Mouse (Mus musculus) liver, adult 2 months (tissue): ENCODE data around the gene Ctc1. TPM values are rescaled to one million over a fixed set of nuclear protein-coding genes. Genes with fewer than 3 reads are reported as not detected.

Experiments
- DNase-seq: peaks from one replicate; pipeline ENCODE4 v3.0.0-alpha.2; 2011; ENCODE audit warnings: low read depth, low spot score; ENCODE audit errors: extremely low read depth
- H3K27ac ChIP-seq: fragments of 200-500 bp; replicated peaks from 2 replicates; pipeline ENCODE4 v1.5.1; 2012; ENCODE audit warnings: low read depth, mild to moderate bottlenecking, control low read depth, inconsistent platforms, low read length; ENCODE audit not compliant: insufficient read depth
- H3K27me3 ChIP-seq: fragments of 200-500 bp; 2 replicates; pipeline ENCODE4 v1.6.1; 2012; ENCODE audit warnings: mild to moderate bottlenecking, moderate library complexity, low read length, inconsistent platforms; ENCODE audit not compliant: control insufficient read depth, insufficient read depth
- H3K36me3 ChIP-seq: fragments of 200-500 bp; 2 replicates; pipeline ENCODE4 v1.6.1; 2012; ENCODE audit warnings: low read length, inconsistent platforms; ENCODE audit not compliant: control insufficient read depth, insufficient read depth
- H3K4me1 ChIP-seq: fragments of 200-500 bp; 2 replicates; pipeline ENCODE4 v1.6.1; 2011; ENCODE audit warnings: low read length; ENCODE audit not compliant: control insufficient read depth, insufficient read depth
- H3K4me3 ChIP-seq: fragments of 200-500 bp; 2 replicates; pipeline ENCODE4 v1.5.1; 2011; ENCODE audit warnings: low read depth, mild to moderate bottlenecking, control low read depth, low read length, moderate library complexity; ENCODE audit not compliant: insufficient read depth
- H3K79me2 ChIP-seq: fragments of 200-500 bp; 2 replicates; pipeline ENCODE4 v1.6.1; 2012; ENCODE audit warnings: inconsistent platforms, mild to moderate bottlenecking, low read length, moderate library complexity; ENCODE audit not compliant: control insufficient read depth, insufficient read depth
- H3K9ac ChIP-seq: fragments of 200-500 bp; 2 replicates; pipeline ENCODE4 v1.6.1; 2012; ENCODE audit warnings: low read depth, mild to moderate bottlenecking, control low read depth, inconsistent platforms, low read length
- CTCF ChIP-seq: fragments of 200-500 bp; IDR thresholded peaks from 2 replicates; pipeline ENCODE4 v1.5.1; 2011; ENCODE audit warnings: low read depth, low read length, control low read depth
- POLR2A ChIP-seq: fragments of 200-500 bp; IDR thresholded peaks from 2 replicates; pipeline ENCODE4 v1.6.1; 2011; ENCODE audit warnings: low read length, control low read depth; ENCODE audit not compliant: insufficient read depth; ENCODE audit errors: extremely low read depth
- WGBS: fragments of 180-500 bp; shearing (Covaris S2); methylation state at CpG from one replicate; pipeline ENCODE4 v1.1.7; 2018; 5-methylcytosine and 5-hydroxymethylcytosine counted together
- polyA plus RNA-seq: library from polyadenylated mRNA; depleted of rRNA; stranded (reverse); fragments of >200 nt; gene quantifications from 2 replicates; pipeline ENCODE4 v1.2.3, GENCODE M21; 2012
- total RNA-seq: library from RNA; depleted of rRNA; stranded (reverse); fragments of >200 nt; gene quantifications from 2 replicates; pipeline ENCODE4 v1.2.3, GENCODE M21; 2014

The Ctc1 gene
- total and polyA plus RNA-seq, 2 experiments = 2.6 to 12.5 TPM

- TF ChIP-seq POLR2A (no peak), CTCF (no peak)
- 95% methylated on average over 14 of the region's 14 CpGs for WGBS
- no peaks in the 10 kb centered on the region for H3K36me3 ChIP-seq
Observed at GRCm38 (mm10) chr11:69048151-69048550, 32.4 kb downstream of the Ctc1 start.

GRCm38 (mm10) chr11:69050748-69051147, 35.0 kb downstream of the Ctc1 start:
- no peak for DNase-seq
- Histone ChIP-seq H3K9ac (no peak overlapping the region; the same call in 1 of the 2 replicates), H3K79me2 (no peaks in the 10 kb centered on the region), H3K4me1 (peaks cover 2% of the 10 kb centered on the region), H3K27me3 (no peaks in the 10 kb centered on the region), H3K27ac (no peak overlapping the region), H3K4me3 (no peak overlapping the region), H3K36me3 (no peaks in the 10 kb centered on the region)
- TF ChIP-seq CTCF (no peak), POLR2A (no peak)
- WGBS = 76% methylated on average over 8 of the region's 8 CpGs

More at GRCm38 (mm10) chr11:69048151-69048550, 32.4 kb downstream of the Ctc1 start:
- peaks cover 2% of the 10 kb centered on the region for H3K4me1 ChIP-seq
- no peak overlapping the region for H3K9ac ChIP-seq
- no peak overlapping the region for H3K27ac ChIP-seq
- H3K79me2 ChIP-seq = no peaks in the 10 kb centered on the region
- no peaks in the 10 kb centered on the region for H3K27me3 ChIP-seq
- no peak for DNase-seq
- no peak overlapping the region for H3K4me3 ChIP-seq

- H3K9ac ChIP-seq = no peak overlapping the region
- TF ChIP-seq POLR2A (no peak), CTCF (no peak)
- DNase-seq = no peak
- WGBS = 91% methylated on average over 4 of the region's 4 CpGs
- no peaks in the 10 kb centered on the region for H3K27me3 ChIP-seq
- H3K36me3 ChIP-seq = no peaks in the 10 kb centered on the region
- H3K4me1 ChIP-seq = no peaks in the 10 kb centered on the region; the same call in 1 of the 2 replicates
- no peak overlapping the region for H3K27ac ChIP-seq
- no peak overlapping the region for H3K4me3 ChIP-seq
- no peaks in the 10 kb centered on the region for H3K79me2 ChIP-seq
Observed at GRCm38 (mm10) chr11:69051771-69052170, 36.1 kb downstream of the Ctc1 start.

GRCm38 (mm10) chr11:69052824-69053421, 37.2 kb downstream of the Ctc1 start:
- H3K27me3 ChIP-seq = no peaks in the 10 kb centered on the region
- TF ChIP-seq POLR2A (no peak), CTCF (no peak)
- no peak overlapping the region for H3K27ac ChIP-seq
- no peaks in the 10 kb centered on the region for H3K36me3 ChIP-seq
- no peak for DNase-seq
- H3K9ac ChIP-seq = no peak overlapping the region
- H3K4me3 ChIP-seq = no peak overlapping the region
- 97% methylated on average over 2 of the region's 2 CpGs for WGBS
- H3K79me2 ChIP-seq = no peaks in the 10 kb centered on the region
- no peaks in the 10 kb centered on the region; the same call in 1 of the 2 replicates for H3K4me1 ChIP-seq

GRCm38 (mm10) chr11:69053848-69054247, 38.1 kb downstream of the Ctc1 start:
- TF ChIP-seq CTCF (no peak), POLR2A (no peak)
- DNase-seq = no peak
- no peak overlapping the region for H3K9ac ChIP-seq
- H3K4me1 ChIP-seq = peaks cover 4% of the 10 kb centered on the region
- no peak overlapping the region for H3K27ac ChIP-seq
- 53% methylated on average over 3 of the region's 3 CpGs for WGBS
- no peaks in the 10 kb centered on the region for H3K27me3 ChIP-seq
- no peaks in the 10 kb centered on the region for H3K79me2 ChIP-seq
- H3K36me3 ChIP-seq = no peaks in the 10 kb centered on the region
- no peak overlapping the region for H3K4me3 ChIP-seq

GRCm38 (mm10) chr11:69058265-69058664, 42.6 kb downstream of the Ctc1 start:
- peak overlapping the region; percentile 60 for H3K4me3 ChIP-seq
- peak overlapping the region; percentile 87 for H3K27ac ChIP-seq
- DNase-seq = no peak
- H3K36me3 ChIP-seq = no peaks in the 10 kb centered on the region
- H3K79me2 ChIP-seq = no peaks in the 10 kb centered on the region
- no peaks in the 10 kb centered on the region for H3K27me3 ChIP-seq
- H3K9ac ChIP-seq = peak overlapping the region; percentile 75; the same call in 1 of the 2 replicates
- peaks cover 12% of the 10 kb centered on the region for H3K4me1 ChIP-seq
- no peak for TF ChIP-seq POLR2A
- TF ChIP-seq CTCF = no peak
- 59% methylated on average over 2 of the region's 2 CpGs for WGBS
